Mouse (Mus musculus) macrophage (primary cell): Measurements from ENCODE around the gene Daxx. TPM values are rescaled to one million over a fixed set of nuclear protein-coding genes. Genes with fewer than 3 reads are reported as not detected.

Experiments used
- H3K27ac ChIP-seq: fragments of 350-480 bp; formaldehyde crosslinking; 2 replicates; pipeline ENCODE4 v1.9.0; 2021
- H3K36me3 ChIP-seq: fragments of 350-480 bp; formaldehyde crosslinking; 2 replicates; pipeline ENCODE4 v1.9.0; 2021; ENCODE audit errors: inconsistent target
- H3K4me3 ChIP-seq: fragments of 350-480 bp; formaldehyde crosslinking; 2 replicates; pipeline ENCODE4 v1.9.0; 2021; ENCODE audit errors: inconsistent target
- H3K79me2 ChIP-seq: fragments of 350-480 bp; formaldehyde crosslinking; 2 replicates; pipeline ENCODE4 v1.9.0; 2021; ENCODE audit errors: inconsistent target
- WGBS: methylation state at CpG from one replicate; pipeline ENCODE4 v1.1.7; 2026; ENCODE audit warnings: inconsistent platforms; ENCODE audit not compliant: missing documents; 5-methylcytosine and 5-hydroxymethylcytosine counted together
- polyA plus RNA-seq: library from polyadenylated mRNA; stranded (reverse); fragments of 250-400 nt; gene quantifications from 3 replicates; pipeline ENCODE4 v1.2.4, GENCODE M21; 2018; ENCODE audit warnings: inconsistent platforms

Gene Daxx
- polyA plus RNA-seq, 1 experiment from 2014 or later = 32.1 TPM

DNA sequence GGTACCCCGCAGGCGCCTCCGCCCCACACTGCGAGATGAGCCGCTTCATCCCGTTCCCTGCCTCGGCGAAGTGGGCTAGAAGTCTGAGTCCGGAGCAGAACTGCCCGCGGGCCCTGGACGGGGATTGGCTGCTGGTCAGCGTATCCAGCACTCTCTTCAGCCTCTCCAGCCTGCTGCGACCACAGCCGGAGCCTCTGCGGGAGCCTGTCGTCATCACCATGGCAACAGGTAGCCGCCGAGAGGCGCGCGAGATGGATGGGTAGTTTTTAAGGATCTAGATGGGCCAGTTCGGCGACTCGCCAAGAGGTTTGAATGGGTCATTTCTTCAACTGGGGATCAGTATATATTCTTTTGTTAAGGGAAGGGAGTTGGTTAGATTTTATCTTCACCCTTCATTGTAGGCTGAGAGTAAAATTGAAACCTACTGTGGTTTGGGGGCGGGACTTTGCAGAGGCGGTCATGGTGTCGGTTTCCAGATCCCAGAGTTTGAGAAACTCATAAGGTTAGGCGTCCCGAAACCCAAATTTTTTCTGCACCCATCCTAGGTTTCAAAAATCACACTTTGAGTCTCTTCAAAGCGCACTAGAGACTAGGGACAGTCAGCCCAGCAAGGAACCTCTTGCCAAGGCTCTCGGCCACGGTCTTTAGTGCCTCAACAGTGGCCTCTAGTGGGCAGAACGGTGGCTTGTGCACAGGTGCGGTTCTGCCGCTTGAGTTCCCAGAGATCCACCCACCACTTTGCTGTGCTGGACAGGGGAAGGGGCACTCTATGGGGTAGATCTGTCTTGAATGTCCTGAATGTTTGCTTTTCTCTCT is 11.3 kb downstream of the Daxx start:
- Histone ChIP-seq H3K27ac (peak overlapping the region; percentile 88), H3K4me3 (peak overlapping the region; percentile 99), H3K79me2 (peaks cover 90% of the 10 kb centered on the region), H3K36me3 (peaks cover 49% of the 10 kb centered on the region)
- under 1% methylated on average over 36 of the region's 36 CpGs for WGBS

- Histone ChIP-seq H3K27ac (no peak overlapping the region), H3K79me2 (peaks cover 97% of the 10 kb centered on the region), H3K36me3 (peaks cover 58% of the 10 kb centered on the region), H3K4me3 (no peak overlapping the region; the same call in 1 of the 2 replicates)
- 92% methylated on average over 7 of the region's 7 CpGs for WGBS
Observed at GRCm38 (mm10) chr17:33921361-33921760, 12.1 kb downstream of the Daxx start.

DNA sequence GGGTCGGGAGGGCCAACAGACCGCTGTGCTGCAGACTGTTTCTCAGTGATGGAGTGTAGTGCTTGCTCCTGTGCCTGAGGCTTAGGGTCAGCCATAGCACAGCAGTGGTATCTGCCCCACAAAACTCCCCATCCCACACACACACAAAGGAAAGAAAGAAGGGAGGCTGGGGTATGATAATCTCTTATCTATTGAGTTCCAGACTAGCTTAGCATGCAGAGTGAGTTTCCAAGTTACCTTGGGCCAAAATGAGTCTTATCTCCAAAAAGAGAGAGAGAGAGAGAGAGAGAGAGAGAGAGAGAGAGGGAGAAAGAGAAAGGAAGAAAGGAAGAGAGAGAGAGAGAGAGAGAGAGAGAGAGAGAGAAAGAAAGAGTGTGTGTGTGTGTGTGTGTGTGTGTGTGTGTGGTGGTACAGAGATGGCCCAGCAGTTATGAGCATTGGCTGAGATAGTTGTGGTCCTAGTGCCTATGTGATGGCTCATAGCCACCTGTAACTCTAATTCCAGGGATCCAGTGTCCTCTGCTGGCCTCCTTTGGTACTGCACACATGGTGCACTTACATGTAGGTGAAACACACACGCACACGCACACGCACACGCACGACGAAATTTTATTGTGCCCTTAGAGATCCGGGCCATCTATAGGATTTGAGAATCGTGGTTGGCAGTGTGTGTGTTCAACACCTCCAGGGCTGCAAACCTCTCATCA is 15.5 kb downstream of the Daxx start:
- peaks cover 66% of the 10 kb centered on the region for H3K36me3 ChIP-seq
- H3K4me3 ChIP-seq = no peak overlapping the region
- WGBS = 97% methylated on average over 10 of the region's 10 CpGs
- H3K27ac ChIP-seq = no peak overlapping the region
- H3K79me2 ChIP-seq = peaks cover 91% of the 10 kb centered on the region

DNA sequence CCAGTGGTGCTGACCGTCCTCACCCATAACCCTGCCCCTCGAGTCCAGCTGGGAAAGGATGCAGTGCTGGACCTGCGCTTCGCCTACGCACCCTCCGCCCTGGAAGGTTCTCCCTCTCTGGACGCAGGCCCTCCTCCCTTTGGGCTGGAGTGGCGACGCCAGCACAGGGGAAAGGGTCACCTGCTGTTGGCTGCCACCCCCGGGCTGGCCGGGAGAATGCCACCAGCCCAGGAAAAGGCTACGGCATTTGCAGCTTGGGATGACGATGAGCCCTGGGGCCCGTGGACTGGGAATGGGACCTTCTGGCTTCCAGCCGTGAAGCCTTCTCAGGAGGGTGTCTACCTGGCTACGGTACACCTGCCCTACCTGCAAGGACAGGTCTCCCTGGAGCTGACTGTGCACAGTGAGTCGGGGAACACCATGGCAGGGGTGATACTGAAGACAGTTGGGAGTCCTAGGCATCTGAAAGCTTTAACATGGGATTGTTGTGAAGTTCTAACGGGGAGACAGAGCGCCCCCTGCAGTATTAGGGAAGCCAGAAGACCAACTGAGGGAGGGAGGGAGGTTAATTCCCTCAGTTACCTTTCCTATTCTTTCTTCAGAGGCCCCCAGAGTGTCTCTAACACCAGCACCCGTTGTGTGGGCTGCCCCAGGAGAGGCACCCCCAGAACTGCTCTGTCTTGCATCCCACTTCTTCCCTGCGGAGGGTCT is 16.3 kb downstream of the Daxx start:
- peaks cover 66% of the 10 kb centered on the region for H3K36me3 ChIP-seq
- H3K79me2 ChIP-seq = peaks cover 86% of the 10 kb centered on the region
- WGBS = 94% methylated on average over 21 of the region's 21 CpGs
- H3K4me3 ChIP-seq = no peak overlapping the region
- H3K27ac ChIP-seq = no peak overlapping the region

- Histone ChIP-seq H3K27ac (no peak overlapping the region), H3K79me2 (peaks cover 86% of the 10 kb centered on the region), H3K4me3 (no peak overlapping the region), H3K36me3 (peaks cover 66% of the 10 kb centered on the region)
- 89% methylated on average over 16 of the region's 17 CpGs for whole genome bisulfite sequencing
Observed at GRCm38 (mm10) chr17:33926207-33926932, 17.2 kb downstream of the Daxx start.

- H3K36me3 ChIP-seq = peaks cover 59% of the 10 kb centered on the region
- H3K4me3 ChIP-seq = peak overlapping the region; percentile 83
- peaks cover 86% of the 10 kb centered on the region for H3K79me2 ChIP-seq
- no peak overlapping the region for H3K27ac ChIP-seq
- WGBS = 87% methylated on average over 19 of the region's 21 CpGs
Observed at GRCm38 (mm10) chr17:33928251-33928947, 19.2 kb downstream of the Daxx start.

DNA sequence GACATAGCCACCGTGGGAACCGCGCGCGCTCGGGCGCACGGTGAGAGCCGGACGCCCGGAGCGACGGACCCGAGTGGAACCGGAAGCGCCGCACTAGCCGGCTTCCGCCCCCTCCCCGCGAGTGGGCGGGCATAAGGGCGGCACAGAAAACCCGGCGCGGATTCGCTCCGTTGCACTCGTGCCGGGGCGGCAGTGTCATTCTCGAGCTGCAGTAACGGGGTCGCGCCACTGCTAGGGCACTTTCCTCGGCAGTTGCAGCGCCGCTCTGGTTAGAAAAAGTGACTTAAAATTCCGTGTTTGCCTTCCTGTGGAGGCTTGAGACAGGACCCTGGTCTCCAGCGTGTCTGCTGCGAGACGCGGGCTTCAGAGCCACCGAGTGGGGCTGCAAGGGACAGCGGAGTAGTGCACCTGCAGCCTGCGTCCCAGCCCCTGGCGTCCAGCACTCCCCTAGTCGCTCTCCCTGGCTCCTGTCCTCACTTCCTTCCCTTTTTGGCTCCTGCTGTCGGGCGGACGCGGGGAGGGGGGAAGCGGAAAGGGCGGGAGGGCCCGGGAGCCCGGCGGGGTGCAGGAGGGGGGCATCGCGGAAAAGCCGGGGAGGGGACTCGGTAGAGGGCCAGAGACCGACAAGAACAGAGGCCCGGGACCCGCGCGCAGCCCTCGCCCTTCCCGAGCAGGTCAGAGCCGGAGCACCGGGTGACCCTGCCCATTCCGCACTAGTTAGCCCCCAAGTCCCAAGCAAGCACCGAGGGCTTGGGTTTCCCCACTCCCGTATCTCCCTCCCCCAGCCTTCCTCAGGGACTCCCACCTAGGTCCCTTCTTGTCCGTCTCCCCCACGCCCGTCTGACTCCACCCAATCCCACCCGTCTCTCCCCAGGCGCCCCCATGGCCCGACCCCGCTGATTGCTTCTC is 20.4 kb downstream of the Daxx start, which contains the start of gene Rgl2:
Gene Rgl2, plus strand, starts transcription at position 173 of the 909 bp plus-strand sequence.
- under 1% methylated on average over 61 of the region's 80 CpGs for WGBS
- peaks cover 56% of the 10 kb centered on the region for H3K36me3 ChIP-seq

DNA sequence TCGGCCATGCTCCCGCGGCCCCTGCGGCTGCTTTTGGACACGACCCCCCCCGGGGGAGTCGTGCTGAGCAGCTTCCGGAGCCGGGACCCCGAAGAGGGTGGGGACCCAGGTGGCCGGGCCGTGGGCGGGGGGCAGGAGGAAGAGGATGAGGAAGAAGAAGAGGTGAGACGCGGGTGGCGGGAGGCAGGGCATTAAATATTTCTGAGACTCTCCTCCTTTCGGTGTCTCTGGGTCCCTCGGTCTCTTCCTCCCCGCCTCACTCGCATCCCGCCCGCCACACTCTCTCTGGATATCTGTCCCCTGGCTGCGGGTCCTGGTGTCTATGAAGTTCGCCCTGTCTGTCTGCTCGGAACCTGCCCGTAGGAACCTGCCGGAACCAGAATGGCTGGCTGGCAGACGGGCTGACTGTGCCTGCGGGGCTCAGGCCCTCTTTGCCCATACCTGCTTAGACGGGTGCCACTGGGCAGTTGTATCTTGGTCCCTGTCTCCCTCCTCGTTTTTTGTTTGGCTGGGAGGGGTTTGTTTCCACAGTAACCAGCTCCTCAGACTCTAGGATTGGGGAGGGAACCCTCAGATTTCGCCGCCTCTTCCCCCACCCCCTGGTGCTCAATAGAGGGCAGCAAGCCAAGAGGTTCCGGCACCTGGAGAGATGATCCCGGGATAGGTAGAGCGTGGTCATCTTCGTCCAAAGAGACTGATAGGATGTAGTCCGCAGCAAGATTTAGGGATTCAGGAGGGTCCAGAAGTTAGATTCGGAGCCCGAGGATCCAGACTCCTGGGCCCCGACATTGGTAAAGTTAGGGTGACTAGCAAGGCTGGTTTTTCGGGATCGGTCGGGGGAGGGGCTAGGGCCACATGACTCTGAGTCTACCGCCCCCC is 21.3 kb downstream of the Daxx start:
- peak overlapping the region; percentile 83 for H3K4me3 ChIP-seq

More for the DNA sequence above, 20.4 kb downstream of the Daxx start, which contains the start of gene Rgl2:
- peak within 1 kb of the TSS; percentile 83 for H3K4me3 ChIP-seq
- H3K27ac ChIP-seq = peak within 1 kb of the TSS; percentile 98
- peaks cover 86% of the 10 kb centered on the region for H3K79me2 ChIP-seq

GRCm38 (mm10) chr17:33931159-33931866 is 22.1 kb downstream of the Daxx start:
- H3K36me3 ChIP-seq = peaks cover 55% of the 10 kb centered on the region
- H3K27ac ChIP-seq = peak overlapping the region; percentile 98

More for the DNA sequence above, 21.3 kb downstream of the Daxx start:
- Histone ChIP-seq H3K36me3 (peaks cover 56% of the 10 kb centered on the region), H3K27ac (peak overlapping the region; percentile 98), H3K79me2 (peaks cover 86% of the 10 kb centered on the region)
- 1% methylated on average over 44 of the region's 45 CpGs for WGBS

DNA sequence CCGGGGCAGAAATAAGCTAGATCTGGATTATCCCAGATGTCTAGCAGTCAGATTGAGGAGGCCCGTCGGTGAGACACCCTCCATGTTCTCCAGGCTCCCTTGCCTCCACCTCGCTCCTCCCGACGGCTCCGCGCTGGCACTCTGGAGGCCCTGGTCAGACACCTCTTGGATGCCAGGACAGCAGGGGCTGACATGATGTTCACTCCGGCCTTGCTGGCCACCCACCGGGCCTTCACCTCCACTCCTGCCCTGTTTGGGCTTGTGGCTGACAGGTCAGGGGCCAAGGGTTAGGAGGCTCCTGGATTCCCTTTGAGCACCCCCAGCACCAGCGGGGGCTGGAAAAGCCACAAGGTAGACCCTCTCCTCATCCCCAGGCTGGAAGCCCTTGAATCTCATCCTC is 22.7 kb downstream of the Daxx start:
- peak overlapping the region; percentile 98; the same call in 1 of the 2 replicates for H3K27ac ChIP-seq
- peak overlapping the region; percentile 83 for H3K4me3 ChIP-seq
- H3K79me2 ChIP-seq = peaks cover 78% of the 10 kb centered on the region
- WGBS = 94% methylated on average over 10 of the region's 11 CpGs
- H3K36me3 ChIP-seq = peaks cover 53% of the 10 kb centered on the region

More at GRCm38 (mm10) chr17:33931159-33931866, 22.1 kb downstream of the Daxx start:
- WGBS = 20% methylated on average over 16 of the region's 18 CpGs
- H3K79me2 ChIP-seq = peaks cover 84% of the 10 kb centered on the region
- H3K4me3 ChIP-seq = peak overlapping the region; percentile 83

DNA sequence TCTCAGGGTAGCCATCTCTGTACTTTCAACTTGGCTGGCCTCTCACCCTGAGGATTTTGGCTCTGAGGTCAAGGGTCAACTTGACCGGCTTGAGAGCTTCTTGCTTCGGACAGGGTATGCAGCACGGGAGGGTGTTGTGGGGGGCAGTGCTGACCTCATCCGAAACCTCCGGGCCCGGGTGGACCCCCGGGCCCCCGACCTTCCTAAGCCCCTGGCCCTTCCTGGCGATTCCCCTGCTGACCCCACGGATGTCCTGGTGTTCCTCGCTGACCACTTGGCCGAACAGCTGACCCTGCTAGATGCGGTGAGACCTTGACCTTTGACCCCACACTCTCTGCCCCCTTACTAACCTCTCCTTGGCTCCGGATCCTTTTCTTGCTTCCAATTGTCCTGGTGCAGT is 23.2 kb downstream of the Daxx start:
- Histone ChIP-seq H3K79me2 (peaks cover 73% of the 10 kb centered on the region), H3K27ac (no peak overlapping the region), H3K4me3 (no peak overlapping the region), H3K36me3 (peaks cover 53% of the 10 kb centered on the region)
- WGBS = 91% methylated on average over 14 of the region's 14 CpGs
